Mouse (Mus musculus) kidney, adult 2 months (tissue): ENCODE measurements around the gene Tmed4. TPM values are rescaled to one million over a fixed set of nuclear protein-coding genes. Genes with fewer than 3 reads are reported as not detected.

Source experiments
- DNase-seq: peaks from one replicate; pipeline ENCODE4 v3.0.0; 2021
- H3K27ac ChIP-seq: fragments of 200-500 bp; 2 replicates; pipeline ENCODE4 v1.5.1; 2012; ENCODE audit warnings: low read depth, low read length, control low read depth, inconsistent platforms; ENCODE audit not compliant: insufficient read depth
- H3K27me3 ChIP-seq: fragments of 200-500 bp; replicated peaks from 2 replicates; pipeline ENCODE4 v1.6.1; 2012; ENCODE audit warnings: mild to moderate bottlenecking, moderate library complexity, low read length, inconsistent platforms; ENCODE audit not compliant: control insufficient read depth, insufficient read depth
- H3K36me3 ChIP-seq: fragments of 200-500 bp; 2 replicates; pipeline ENCODE4 v1.6.1; 2012; ENCODE audit warnings: mild to moderate bottlenecking, moderate library complexity, low read length, inconsistent platforms; ENCODE audit not compliant: control insufficient read depth, insufficient read depth
- H3K4me1 ChIP-seq: fragments of 200-500 bp; 2 replicates; pipeline ENCODE4 v1.6.1; 2011; ENCODE audit warnings: low read length; ENCODE audit not compliant: control insufficient read depth, insufficient read depth
- H3K4me3 ChIP-seq: fragments of 200-500 bp; 2 replicates; pipeline ENCODE4 v1.5.1; 2011; ENCODE audit warnings: mild to moderate bottlenecking, low read depth, low read length, control low read depth; ENCODE audit not compliant: insufficient read depth
- CTCF ChIP-seq: fragments of 200-500 bp; conservative IDR thresholded peaks from 2 replicates; pipeline ENCODE4 v1.5.1; 2011; ENCODE audit warnings: low read depth, mild to moderate bottlenecking, control low read depth, low read length, moderate library complexity, mixed read lengths; ENCODE audit not compliant: insufficient read depth, insufficient read length
- POLR2A ChIP-seq: fragments of 200-500 bp; IDR thresholded peaks from one replicate; pipeline ENCODE4 v1.6.1; 2011; ENCODE audit warnings: low read depth, low read length, control low read depth
- WGBS: fragments of 180-500 bp; shearing (Covaris S2); methylation state at CpG from one replicate; pipeline ENCODE4 v1.1.7; 2018; 5-methylcytosine and 5-hydroxymethylcytosine counted together
- polyA plus RNA-seq: library from polyadenylated mRNA; depleted of rRNA; stranded (reverse); fragments of >200 nt; gene quantifications from 2 replicates; pipeline ENCODE4 v1.2.3, GENCODE M21; 2012

Gene Tmed4
- polyA plus RNA-seq, 1 experiment = 220 TPM

GRCm38 (mm10) chr11:6308181-6308580, 33.5 kb upstream of the Tmed4 start:
- 49% methylated on average over 4 of the region's 4 CpGs for WGBS
- Histone ChIP-seq H3K27me3 (no peaks in the 10 kb centered on the region), H3K4me1 (peaks cover 9% of the 10 kb centered on the region; the same call in 1 of the 2 replicates), H3K27ac (peak overlapping the region; percentile 26; the same call in 1 of the 2 replicates), H3K4me3 (no peak overlapping the region), H3K36me3 (peaks cover 3% of the 10 kb centered on the region; the same call in 1 of the 2 replicates)
- peak; percentile 84 for DNase-seq
- TF ChIP-seq CTCF (no peak), POLR2A (no peak)

DNA sequence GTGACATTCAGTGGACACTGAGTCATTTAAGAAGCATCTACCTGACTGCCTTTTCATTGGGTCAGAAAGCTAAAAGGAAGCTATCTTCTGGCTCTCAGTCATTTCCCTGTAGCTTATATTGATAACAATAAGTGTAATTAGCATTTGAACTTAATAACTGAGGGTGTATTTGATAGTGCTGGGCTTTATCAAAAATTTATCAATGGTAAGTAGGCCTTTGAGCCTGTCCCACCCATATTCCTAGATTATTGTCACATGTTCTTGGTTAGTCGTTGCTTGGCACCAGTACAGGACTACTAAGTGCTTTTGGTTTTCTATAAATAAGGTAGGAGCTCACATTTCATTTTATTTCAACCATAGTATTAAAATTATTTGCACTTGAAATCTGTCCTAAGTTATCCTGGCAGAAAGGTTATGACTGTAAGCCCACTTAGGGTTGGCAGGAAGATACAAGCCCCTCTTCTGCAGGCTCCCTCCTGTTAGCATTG, 31.3 kb upstream of the Tmed4 start:
- Histone ChIP-seq H3K4me1 (peaks cover 12% of the 10 kb centered on the region; the same call in 1 of the 2 replicates), H3K27me3 (no peaks in the 10 kb centered on the region), H3K4me3 (no peak overlapping the region), H3K36me3 (peaks cover 5% of the 10 kb centered on the region; the same call in 1 of the 2 replicates), H3K27ac (no peak overlapping the region)
- no peak for DNase-seq
- 51% methylated on average over 1 of the region's 1 CpGs for WGBS
- TF ChIP-seq CTCF (no peak), POLR2A (no peak)

- peaks cover 14% of the 10 kb centered on the region; the same call in 1 of the 2 replicates for H3K4me1 ChIP-seq
- no peaks in the 10 kb centered on the region for H3K27me3 ChIP-seq
- peak; percentile 69 for DNase-seq
- no peak overlapping the region for H3K27ac ChIP-seq
- H3K4me3 ChIP-seq = no peak overlapping the region
- H3K36me3 ChIP-seq = peaks cover 8% of the 10 kb centered on the region
- 36% methylated on average over 2 of the region's 2 CpGs for WGBS
- TF ChIP-seq CTCF = no peak
- no peak for TF ChIP-seq POLR2A
These were observed 28.1 kb upstream of the Tmed4 start for GRCm38 (mm10) chr11:6302793-6303192.

DNA sequence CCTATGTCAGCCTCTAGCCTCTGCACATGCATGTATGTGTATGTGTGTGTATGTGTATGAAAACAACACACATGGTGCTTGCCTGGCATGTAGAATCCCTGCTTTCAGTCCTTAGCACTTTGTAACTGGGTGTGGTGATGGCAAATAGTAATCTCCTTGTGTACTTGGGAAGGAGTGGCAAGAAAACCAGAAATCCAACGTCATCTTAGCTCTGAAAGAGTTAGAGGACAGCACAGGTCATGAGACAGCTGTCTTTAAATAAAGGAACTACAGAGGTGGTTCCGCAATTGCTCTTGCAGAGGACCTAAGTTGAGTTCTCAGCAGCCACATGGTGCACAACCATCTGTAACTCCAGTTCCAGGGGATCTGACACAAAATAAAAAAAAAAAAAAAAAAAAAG, 24.8 kb upstream of the Tmed4 start:
- H3K27me3 ChIP-seq = no peaks in the 10 kb centered on the region
- peaks cover 15% of the 10 kb centered on the region; the same call in 1 of the 2 replicates for H3K4me1 ChIP-seq
- DNase-seq = no peak
- H3K4me3 ChIP-seq = no peak overlapping the region
- no peak overlapping the region for H3K27ac ChIP-seq
- peaks cover 10% of the 10 kb centered on the region for H3K36me3 ChIP-seq
- TF ChIP-seq POLR2A (no peak), CTCF (no peak)
- 71% methylated on average over 2 of the region's 2 CpGs for WGBS

GRCm38 (mm10) chr11:6296077-6296476, 21.4 kb upstream of the Tmed4 start:
- peaks cover 18% of the 10 kb centered on the region for H3K4me1 ChIP-seq
- H3K4me3 ChIP-seq = no peak overlapping the region
- peaks cover 5% of the 10 kb centered on the region for H3K36me3 ChIP-seq
- no peak for DNase-seq
- no peaks in the 10 kb centered on the region for H3K27me3 ChIP-seq
- no peak overlapping the region for H3K27ac ChIP-seq
- no peak for TF ChIP-seq POLR2A

- TF ChIP-seq CTCF (no peak), POLR2A (no peak)
- H3K27me3 ChIP-seq = no peaks in the 10 kb centered on the region
- H3K27ac ChIP-seq = no peak overlapping the region
- no peak for DNase-seq
- peaks cover 3% of the 10 kb centered on the region for H3K36me3 ChIP-seq
- peaks cover 11% of the 10 kb centered on the region for H3K4me1 ChIP-seq
- H3K4me3 ChIP-seq = no peak overlapping the region
- 84% methylated on average over 4 of the region's 4 CpGs for WGBS
These were observed 20.0 kb upstream of the Tmed4 start for GRCm38 (mm10) chr11:6294632-6295031.

DNA sequence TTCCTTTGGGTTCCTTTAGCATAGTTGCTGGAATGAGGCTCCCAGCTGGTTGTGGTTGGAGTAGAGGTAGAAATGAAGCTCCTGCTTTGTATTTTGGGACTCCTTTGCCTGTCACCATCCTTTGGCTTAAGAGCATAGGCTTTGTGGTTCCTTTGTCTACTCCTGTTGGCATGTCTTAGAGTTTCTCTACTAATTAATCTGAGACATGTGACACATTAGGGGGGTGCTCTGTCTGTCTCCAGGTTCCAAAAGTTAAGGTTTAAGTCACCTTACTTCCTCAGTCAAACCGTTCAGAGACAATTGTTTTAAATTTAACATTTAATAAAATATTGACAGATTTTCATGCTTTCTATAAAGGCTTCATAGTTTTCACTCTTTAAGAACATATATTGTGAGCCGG, 18.9 kb upstream of the Tmed4 start:
- Histone ChIP-seq H3K27me3 (no peaks in the 10 kb centered on the region), H3K4me3 (no peak overlapping the region), H3K27ac (peak overlapping the region; percentile 67; the same call in 1 of the 2 replicates), H3K4me1 (peaks cover 11% of the 10 kb centered on the region), H3K36me3 (peaks cover 2% of the 10 kb centered on the region)
- DNase-seq = peak; percentile 69
- 61% methylated on average over 2 of the region's 2 CpGs for WGBS
- TF ChIP-seq CTCF = no peak
- TF ChIP-seq POLR2A = no peak
